Mouse (Mus musculus): Measurements from ENCODE around the gene Tmem104.

Tmem104 gene

DNA sequence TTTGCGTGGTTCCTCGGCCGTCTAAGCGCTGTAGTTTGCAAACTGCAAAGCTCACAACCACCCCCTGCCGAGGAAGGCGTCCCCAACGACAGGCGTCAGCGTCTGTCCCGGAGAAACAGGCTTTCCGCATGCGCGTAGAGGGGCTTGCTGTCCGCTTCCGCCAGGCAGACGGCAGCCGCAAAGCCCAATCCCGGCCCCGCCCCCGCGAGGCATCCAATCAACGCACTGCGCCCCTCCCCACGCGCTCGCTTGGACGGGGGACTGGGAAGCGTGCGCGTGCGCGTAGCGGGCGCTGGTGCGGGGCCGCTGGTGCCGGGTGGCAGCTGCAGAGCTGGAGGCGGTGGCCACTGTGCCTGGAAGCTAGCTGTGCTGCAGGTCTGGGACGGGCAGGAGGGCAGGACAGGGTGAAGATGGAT is at the start of gene Tmem104:
Tmem104 (plus strand) TSS at position 264 of the 416 bp plus-strand sequence.
- peak; percentile 99 for DNase-seq (ENCODE audit: low spot score in 2 of 2)

DNA sequence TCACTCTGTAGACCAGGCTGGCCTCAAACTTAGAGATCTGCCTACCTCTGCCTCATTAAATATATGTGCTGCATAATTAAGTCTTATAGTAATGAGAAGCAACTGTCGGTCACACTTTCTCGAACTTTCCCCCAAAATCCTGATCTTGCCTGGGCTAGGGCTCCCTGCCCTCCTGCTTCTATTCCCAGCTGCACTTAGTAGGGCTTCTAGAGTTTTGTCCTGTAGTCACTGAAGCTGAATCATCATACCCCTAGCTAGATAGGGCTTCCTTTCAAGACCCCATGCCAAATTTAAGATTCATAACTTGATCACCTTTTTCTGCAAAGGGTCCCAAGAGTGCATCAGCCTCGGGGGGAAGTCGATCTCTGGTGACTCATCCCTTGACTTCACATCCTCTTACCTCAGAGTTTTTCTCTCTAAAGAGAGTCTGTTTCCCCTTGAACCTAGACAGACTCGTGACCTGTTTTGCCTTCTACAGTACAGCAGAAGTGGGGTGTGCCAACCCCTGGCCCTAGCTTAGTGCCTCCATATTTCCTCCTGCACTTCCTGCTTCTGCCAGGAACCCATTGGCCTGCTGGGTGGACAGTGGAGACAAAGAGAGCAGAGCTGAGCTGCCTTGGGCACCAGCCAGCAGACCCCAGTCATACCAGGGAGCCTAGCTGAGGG is 48.6 kb upstream of the Tmem104 start:
- no peak for DNase-seq (ENCODE audit: low spot score in 2 of 2)

DNA sequence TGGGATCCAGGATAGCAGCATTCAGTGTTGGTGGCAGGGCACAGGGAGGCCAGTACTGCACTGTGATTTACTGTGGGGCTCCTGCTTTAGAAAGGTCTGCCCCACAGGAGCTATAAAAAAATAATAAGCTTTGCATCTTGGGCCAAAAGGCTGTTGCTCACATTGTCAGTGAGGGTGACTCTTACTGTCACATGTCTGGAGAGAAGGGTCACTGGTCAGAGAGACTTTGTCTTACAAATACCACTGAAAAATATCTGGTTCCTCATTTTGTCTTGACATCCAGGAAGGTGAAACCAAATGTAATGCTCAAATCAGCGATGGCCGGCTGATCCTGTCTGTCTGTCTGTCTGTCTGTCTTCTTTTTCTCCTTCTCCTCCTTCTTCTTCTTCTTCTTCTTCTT is 45.3 kb upstream of the Tmem104 start:
- DNase-seq (ENCODE audit: low spot score in 2 of 2), result no peak

DNA sequence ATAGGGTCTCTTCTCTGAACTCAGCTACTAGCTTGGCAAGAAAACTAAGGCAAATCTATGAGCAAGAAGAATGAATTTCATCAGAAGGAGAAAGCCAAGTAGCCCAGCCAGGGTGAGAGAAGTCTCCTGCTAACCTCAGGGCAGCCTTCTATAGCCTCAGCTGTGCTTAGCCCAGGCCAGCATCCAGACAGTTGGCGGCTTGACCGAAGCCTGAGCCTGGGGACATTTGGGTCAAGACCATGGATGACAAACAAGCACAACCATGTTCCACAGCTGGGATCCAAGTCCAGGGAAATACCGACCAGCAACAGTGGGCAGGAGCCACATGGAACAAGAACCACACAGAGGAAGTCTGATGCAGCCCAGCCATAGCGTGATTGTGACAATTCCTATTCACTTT is 39.5 kb upstream of the Tmem104 start:
- DNase-seq (ENCODE audit: low spot score in 2 of 2), result no peak

DNA sequence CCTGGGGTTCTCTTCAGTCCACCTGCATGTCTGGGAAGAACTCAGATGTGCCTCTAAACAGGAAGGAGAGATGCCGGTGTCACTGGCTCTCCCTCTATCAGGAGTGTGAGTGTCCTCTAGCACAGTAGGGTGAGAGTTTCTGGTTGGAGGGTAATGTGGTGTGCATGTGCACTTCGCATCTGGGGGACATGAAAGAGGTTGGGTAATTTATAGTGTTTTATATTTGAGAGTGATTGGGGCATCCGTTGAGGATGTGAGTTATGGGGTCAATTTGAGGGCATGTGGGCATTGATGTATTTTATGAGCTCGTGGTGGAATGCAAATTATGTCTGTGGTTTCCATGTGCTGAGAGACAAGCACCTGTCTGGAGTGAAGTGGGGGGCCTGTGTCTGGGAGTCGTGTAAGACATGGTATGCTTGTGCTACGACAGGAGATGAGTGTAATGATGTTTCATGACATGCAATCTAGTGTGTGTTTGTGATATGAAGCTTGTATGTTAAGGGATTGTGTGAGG is 36.5 kb upstream of the Tmem104 start:
- DNase-seq (ENCODE audit: low spot score in 2 of 2), result no peak

DNA sequence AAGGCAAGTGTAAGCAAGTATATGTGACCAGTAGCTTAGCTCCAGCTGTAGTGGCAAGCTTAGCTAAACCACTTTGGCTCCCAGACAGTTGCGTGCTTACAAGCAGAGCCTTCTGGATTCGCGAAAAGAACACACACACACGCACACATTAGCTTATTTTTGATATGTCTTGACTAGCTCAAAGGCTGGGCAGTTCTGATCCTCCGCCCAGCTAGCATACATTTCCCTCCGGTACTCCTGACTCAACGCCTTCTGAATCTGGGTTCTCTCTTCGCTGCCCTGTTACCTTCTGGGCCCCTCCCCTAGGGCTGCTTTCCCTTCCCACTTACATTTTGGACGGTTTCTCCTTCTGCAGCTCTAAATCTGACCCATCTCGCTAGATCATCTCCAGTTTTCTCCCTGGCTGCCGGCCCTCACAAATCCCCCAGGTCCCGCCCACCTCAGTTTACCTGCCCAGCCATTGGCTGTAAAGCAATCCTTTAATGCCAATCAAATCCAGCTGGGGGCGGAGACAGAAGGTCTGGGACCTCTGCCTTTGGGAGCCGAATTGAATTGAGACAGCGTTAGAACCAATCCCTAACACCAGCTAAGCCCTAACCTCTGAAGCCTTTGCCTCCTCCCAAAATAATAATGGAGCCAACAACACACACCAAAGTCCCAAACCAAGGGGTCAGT is 35.4 kb upstream of the Tmem104 start:
- DNase-seq (ENCODE audit: low spot score in 2 of 2), result peak in 1 of 2 experiments; percentile 83

DNA sequence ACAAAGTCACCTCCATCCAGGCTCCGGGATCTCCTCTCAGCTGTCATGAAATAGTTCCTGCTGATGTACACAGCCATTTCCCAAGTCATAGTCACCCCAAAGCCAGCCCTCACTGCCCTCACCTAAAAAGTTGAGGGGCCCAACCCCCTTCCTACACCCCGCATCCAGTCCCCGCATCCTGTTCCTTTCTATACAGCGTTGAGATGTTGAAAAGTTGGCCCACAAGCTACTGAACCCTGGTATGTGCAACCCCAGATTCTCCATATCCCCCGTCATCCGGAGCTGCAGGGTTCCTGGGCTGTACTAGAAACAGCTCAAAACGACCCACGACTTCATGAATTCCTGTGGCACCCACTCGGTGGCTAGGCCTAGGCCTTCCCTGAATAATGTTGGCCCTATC is 34.2 kb upstream of the Tmem104 start:
- no peak for DNase-seq (ENCODE audit: low spot score in 2 of 2)

DNA sequence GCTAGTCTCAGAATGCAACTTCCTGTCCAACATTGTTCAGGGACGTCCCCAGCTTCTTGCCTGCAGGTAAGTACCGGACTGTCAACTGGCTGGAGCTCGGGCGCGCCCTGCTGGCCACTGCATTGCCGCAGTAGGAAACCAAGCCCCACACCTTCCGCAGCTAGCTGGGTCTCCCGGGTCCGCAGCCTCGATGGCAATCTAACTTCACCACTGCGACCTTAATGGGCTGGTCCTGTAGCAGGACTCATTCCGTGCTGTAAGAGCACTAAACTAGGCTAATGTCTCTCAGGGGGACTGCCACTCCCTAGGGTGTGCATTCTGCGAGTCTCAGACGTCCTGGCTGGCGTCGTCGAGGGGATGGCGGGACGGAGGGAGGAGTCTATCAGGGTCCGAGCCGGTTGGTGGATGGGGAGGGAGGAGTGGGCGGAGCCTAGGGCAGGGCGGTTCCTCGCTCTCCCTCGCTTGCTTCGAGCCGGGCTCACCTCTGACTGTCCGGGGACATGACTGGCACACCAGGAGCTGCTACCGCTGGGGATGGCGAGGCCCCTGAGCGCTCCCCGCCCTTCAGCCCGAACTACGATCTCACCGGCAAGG is 33.5 kb upstream of the Tmem104 start:
- DNase-seq (ENCODE audit: low spot score in 2 of 2), result peak in 1 of 2 experiments; percentile 71

DNA sequence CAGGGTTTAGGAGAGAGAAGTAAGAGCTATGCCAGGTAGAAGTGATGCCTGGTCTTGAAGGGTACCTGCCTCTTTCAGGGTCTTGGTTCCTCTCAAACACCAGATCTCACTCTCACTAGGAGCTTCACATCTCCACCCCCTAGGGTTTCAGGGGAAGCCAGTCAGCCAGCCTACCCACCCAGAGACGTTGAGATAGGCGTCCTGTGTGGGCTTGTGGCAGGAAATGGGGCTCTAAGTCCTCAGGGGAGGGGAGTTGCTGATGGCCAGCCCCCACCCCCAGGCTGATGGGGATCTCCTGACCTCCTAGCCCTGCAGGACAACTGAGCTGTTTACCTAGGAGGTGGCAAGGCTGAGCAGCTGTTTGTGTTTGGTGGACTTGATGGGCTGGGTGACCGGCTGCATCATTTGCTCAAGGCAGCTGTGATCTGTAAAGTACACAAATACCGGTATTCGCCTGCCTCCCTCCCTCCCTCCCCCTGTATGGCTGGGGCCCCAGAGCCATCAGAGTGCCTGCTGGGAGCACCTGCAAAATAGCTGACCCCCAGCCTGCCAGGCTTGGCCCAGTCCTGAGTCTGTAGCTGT is 32.1 kb upstream of the Tmem104 start:
- no peak for DNase-seq (ENCODE audit: low spot score in 2 of 2)

DNA sequence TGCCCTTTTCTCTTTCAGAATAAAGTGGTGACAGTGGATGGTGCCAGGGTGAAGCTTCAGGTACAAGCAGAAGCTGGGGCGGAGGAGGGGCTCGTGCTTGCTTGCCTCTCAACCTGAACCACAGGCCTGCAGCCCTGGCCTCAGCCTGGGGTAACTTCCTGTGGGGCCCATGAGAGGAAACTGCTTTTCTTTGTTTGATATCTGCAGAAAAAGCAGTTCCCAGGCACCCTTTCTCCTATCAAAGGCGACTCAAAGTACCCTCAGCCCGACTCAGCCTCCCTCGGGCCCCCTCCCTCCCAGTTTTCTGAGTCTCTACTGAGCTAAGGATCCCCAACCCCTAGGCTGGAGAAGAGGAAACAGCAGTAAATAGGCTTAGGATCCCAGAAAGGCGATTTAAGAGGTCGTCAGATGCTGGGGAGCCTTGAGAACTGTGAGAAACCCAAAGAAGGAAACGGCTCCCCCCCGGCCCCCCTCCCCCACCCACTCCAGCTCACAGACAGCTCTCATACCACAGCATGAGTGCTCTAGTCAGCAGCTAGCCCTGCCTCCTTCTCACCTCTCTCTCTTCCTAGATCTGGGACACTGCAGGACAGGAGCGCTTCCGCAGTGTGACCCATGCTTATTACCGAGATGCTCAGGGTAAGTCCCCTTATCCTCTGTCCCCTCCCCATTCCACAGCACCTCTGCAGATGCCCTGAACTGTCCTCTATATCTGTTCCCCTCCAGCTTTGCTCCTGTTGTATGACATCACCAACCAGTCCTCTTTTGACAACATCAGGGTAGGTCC is 29.2 kb upstream of the Tmem104 start:
- no peak for DNase-seq (ENCODE audit: low spot score in 2 of 2)

DNA sequence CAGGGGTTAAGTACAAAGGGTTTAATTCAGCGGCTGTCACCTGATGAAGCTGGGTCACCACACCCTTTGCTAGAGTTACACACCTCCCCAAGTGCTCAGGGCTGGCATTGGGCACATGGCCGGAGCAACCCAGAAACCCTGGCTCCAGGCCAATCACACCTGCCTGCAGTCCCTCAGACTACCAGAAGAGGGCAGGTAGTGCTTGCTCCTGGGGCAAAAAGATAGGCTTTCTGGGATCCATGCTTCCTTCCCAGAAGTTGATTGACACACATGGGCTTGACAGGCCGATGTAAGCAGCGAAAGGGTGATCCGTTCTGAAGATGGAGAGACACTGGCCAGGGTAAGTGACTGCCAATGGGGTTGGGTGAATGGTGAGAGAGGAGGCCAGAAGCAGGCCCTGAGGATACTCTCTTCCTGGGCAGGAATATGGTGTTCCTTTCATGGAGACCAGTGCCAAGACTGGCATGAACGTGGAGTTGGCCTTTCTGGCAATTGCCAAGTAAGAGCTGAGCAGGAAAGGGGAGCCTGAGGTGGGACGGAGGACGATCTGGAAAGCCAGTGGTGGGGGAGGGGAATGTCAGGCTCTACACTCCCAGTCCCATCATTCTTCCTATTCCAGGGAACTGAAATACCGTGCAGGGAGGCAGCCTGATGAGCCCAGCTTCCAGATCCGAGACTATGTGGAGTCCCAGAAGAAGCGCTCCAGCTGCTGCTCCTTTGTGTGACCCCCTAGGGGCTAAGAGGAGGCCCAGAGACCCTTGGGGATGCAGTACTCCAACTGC is 27.1 kb upstream of the Tmem104 start:
- DNase-seq (ENCODE audit: low spot score in 2 of 2), result peak; percentile 52 to 87

DNA sequence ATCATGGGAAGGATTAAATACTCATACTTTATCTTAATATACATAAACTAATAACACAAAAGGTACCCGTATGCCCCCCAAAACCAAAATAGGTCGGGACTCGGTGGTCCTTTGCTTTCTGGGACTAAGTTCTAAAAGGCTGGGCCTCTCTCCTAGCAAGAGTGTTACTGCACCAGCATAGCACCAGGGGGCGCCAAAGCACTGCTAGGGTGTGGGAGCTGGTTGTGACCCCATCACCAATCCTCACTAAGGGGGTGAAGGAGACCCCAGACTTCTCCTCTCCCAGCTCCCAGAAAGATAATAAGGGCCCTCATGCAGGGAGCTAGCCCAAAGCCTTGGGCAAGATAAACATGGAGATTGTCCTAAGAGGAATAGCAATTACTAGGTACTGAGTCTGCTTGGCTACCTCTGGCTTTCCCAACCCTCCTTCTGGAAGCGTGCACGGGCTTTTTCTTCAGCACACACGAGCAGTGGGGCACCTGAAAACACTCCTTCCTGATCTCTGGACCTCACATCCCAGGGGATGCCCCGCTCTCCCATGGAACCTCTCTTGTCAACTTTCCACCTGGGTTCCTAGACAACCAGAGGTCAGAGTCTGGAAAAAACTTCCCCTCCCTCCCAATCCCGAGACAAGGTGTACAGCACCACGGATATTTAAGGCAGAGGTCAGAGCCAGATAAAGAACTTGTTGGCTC is 26.3 kb upstream of the Tmem104 start:
- DNase-seq (ENCODE audit: low spot score in 2 of 2), result peak; percentile 71 to 81

DNA sequence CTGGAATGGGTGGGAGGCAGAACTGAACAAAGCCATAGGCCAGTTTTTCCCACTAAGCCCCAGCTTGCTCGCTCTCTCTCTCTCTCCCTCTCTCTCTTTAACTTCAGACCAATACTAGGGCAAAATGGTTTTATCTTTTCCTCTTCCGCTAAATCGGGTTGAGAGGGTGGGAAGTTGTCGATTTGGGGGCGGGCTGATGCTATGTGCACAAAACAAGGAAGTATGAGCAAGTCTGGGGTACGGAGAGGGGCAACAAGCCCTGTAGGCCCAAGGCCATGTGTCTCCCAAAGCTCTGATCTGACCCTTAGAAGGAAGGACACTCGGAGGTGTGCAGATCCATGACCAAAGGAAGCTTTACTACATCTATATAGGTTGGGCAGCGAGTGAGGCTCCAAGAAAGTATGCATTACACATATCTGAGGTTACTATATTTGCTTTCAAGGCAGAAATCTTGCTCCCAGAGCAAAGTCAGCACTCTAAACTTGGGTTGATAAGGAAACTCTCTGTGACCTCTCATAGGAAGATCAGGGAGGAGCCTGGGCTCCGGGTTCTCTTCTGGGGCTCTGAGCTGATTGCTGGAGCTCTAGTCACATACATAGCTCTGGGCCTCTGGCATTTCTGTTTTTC is 25.6 kb upstream of the Tmem104 start:
- DNase-seq (ENCODE audit: low spot score in 2 of 2), result no peak

DNA sequence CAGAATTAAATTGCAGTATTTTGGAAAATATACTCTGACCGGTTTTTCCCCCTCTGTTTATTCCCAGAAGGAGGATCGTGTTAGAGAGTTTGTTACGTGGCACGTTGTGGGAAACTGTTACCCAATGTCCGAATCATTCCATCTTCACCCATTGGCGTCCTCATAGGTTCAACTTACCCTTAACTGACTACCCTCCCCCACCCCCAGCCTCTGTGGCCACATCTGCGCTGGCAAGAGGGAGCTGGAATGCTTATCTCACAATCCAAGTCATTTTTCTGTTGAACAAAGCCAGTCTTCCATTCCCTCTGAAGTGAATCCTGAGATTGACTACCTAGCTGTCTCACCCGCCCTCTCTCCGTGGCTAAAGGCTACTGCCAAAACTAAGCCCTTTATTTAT is 25.1 kb upstream of the Tmem104 start:
- no peak for DNase-seq (ENCODE audit: low spot score in 2 of 2)

DNA sequence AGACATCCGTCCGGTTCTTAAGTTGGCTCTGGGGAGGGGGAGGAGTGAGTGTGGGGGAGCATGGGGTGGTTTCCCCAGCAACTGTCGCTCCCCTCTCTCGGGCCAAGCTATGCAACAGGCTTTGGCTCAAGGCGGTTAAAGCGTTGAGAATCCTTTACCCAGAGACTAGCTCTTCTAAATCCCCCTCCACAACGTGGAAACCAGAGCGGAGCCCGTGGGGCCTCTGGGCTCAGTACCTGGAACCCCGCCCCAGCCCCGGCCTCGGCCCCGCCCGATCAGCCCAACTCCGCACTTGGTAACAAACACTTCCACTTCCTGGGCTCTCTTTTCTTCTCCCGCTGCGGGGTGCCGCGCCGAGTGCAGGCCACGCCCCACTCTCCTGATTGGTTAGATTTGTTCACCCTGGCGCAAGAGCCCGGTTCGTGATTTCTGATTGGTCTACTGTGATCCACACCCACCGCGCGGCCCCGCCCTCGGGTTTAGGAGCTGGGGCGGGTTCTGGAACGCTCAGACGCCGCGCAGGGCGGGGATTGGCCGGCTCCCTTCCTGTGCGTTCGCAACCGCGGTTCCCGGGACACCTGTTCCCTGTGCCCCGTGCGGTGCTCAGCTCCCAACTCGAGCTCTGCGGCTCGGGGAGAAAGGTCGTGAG is 24.3 kb upstream of the Tmem104 start, which contains the start of gene Slc9a3r1:
Slc9a3r1 (plus strand) TSS at position 510 of the 649 bp plus-strand sequence.
- DNase-seq (ENCODE audit: low spot score in 2 of 2), result peak; percentile 92 to 95

DNA sequence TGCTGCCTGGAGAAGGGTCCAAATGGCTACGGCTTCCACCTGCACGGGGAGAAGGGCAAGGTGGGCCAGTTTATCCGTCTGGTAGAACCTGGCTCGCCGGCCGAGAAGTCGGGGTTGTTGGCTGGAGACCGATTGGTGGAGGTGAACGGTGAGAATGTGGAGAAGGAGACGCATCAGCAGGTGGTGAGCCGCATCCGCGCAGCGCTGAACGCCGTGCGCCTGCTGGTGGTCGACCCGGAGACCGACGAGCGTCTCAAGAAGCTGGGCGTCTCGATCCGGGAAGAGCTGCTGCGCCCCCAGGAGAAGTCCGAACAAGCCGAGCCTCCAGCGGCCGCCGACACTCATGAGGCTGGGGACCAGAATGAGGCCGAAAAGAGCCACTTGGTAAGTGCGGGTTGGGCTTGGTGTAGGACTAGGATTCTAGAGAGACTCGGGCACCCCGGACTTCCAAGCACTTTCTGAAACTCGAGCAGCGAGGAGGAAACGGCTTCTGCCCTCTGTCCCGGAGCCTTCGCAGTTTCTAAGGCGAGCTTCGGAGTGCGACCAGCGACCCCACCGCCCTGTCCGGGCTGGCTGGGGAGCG is 23.6 kb upstream of the Tmem104 start:
- peak in 1 of 2 experiments; percentile 39 for DNase-seq (ENCODE audit: low spot score in 2 of 2)

DNA sequence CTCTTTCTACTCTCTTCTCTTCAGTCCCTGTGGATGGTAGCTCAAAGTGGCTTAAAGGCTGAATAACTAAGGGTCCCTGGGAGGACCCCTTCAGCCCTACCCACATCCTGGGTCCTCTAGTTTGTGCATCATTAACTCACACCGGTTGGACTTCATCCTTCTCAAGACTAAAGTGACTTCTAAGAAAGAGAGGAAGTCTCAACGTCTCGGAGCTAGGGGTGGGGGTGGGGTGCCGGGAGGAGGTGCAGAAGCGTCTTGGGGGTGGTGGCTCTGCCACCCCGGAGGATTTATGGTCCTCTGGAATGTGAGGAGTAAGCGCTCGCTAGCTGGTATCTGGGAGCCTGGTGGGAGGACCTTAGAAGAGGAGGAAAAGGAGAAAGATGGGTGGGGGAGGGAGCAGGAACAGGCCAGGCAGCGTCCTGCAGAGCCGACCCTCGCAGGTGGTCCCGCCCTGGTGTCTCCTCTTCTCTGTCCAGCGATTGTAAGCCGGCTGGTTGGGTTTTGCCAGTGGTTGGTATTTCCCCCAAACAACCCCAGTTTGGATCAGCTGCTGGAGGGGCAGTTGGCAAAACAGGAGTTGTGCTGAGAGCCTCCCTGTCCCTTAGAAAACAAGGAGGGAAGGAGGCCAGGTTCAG is 22.8 kb upstream of the Tmem104 start:
- DNase-seq (ENCODE audit: low spot score in 2 of 2), result no peak

DNA sequence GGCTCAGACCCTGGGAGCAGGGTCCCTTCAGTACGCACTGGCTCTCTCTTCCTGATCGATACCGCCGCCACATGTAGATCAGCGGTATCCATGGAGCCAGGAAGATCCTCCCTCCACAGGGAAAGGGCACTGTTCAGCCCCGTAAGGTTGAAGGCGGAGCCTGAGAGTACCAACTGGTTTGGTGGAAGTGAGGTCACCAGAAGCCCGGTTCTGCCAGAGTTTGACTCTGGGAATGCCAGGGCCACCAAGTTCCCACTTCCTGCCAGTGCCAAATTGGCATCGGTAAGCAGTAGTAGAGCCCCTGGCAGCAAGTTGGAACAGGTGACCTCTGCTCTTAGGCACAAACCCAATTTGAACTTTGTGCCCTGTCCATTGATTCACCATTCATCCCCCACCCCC is 22.3 kb upstream of the Tmem104 start:
- no peak for DNase-seq (ENCODE audit: low spot score in 2 of 2)

All from cerebellum, postnatal 4 days (tissue).